Mouse (Mus musculus) kidney, adult 8-10 months (tissue): ENCODE measurements around the gene Cox8a.

Source experiments
- DNase-seq, 2 experiments: peaks; one replicate each; pipeline ENCODE4 v3.0.0; 2022

The Cox8a gene

GRCm38 (mm10) chr19:7222196-7222595 is 4.8 kb upstream of the Cox8a start:
- DNase-seq = no peak

GRCm38 (mm10) chr19:7218753-7219152 is 1.3 kb upstream of the Cox8a start:
- DNase-seq = no peak

- no peak for DNase-seq
Measured at GRCm38 (mm10) chr19:7217926-7218267, 481 bp upstream of the Cox8a start.

- DNase-seq = peak in 1 of 2 experiments; percentile 12
Measured at GRCm38 (mm10) chr19:7214484-7214883, 2.9 kb downstream of the Cox8a start.

- no peak for DNase-seq
Measured at GRCm38 (mm10) chr19:7213010-7213409, 4.4 kb downstream of the Cox8a start.

GRCm38 (mm10) chr19:7212216-7212615 is 5.2 kb downstream of the Cox8a start:
- DNase-seq = no peak

- DNase-seq = no peak
Measured at GRCm38 (mm10) chr19:7209907-7210646, 7.3 kb downstream of the Cox8a start.

- DNase-seq = peak; percentile 94
Measured at GRCm38 (mm10) chr19:7205753-7206736, 11.4 kb downstream of the Cox8a start, which contains the start of gene Otub1. Gene Otub1 (minus strand): TSS chr19:7206316.

GRCm38 (mm10) chr19:7205326-7205725 is 12.1 kb downstream of the Cox8a start:
- DNase-seq = no peak

- DNase-seq = no peak
Measured at GRCm38 (mm10) chr19:7204898-7205297, 12.5 kb downstream of the Cox8a start.

GRCm38 (mm10) chr19:7200427-7200826 is 17.0 kb downstream of the Cox8a start:
- no peak for DNase-seq

- DNase-seq = no peak
Measured at GRCm38 (mm10) chr19:7199089-7199488, 18.3 kb downstream of the Cox8a start.

GRCm38 (mm10) chr19:7197445-7197844 is 20.0 kb downstream of the Cox8a start:
- no peak for DNase-seq

GRCm38 (mm10) chr19:7196741-7197270 is 20.6 kb downstream of the Cox8a start:
- peak; percentile 62 to 71 for DNase-seq

GRCm38 (mm10) chr19:7195900-7196728 is 21.3 kb downstream of the Cox8a start:
- peak; percentile 69 to 74 for DNase-seq

GRCm38 (mm10) chr19:7192561-7192967 is 24.9 kb downstream of the Cox8a start:
- DNase-seq = peak; percentile 88 to 95

GRCm38 (mm10) chr19:7191639-7192038 is 25.8 kb downstream of the Cox8a start:
- DNase-seq = peak; percentile 89 to 94

GRCm38 (mm10) chr19:7190986-7191385 is 26.4 kb downstream of the Cox8a start:
- no peak for DNase-seq

- DNase-seq = no peak
Measured at GRCm38 (mm10) chr19:7189026-7189425, 28.4 kb downstream of the Cox8a start.

GRCm38 (mm10) chr19:7187157-7187556 is 30.3 kb downstream of the Cox8a start:
- no peak for DNase-seq

- DNase-seq = no peak
Measured at GRCm38 (mm10) chr19:7185715-7186291, 31.6 kb downstream of the Cox8a start.

GRCm38 (mm10) chr19:7185059-7185458 is 32.4 kb downstream of the Cox8a start:
- DNase-seq = no peak
